Mouse (Mus musculus) cerebellum, adult 2 months (tissue): Measurements from ENCODE around the gene Gna13. TPM values are rescaled to one million over a fixed set of nuclear protein-coding genes. Genes with fewer than 3 reads are reported as not detected.

Source experiments
- DNase-seq, 2 experiments: peaks; one replicate each; pipeline ENCODE4 v3.0.0; 2021
- H3K27ac ChIP-seq: fragments of 200-500 bp; 2 replicates; pipeline ENCODE4 v1.5.1; 2012; ENCODE audit warnings: low read length, control low read depth, inconsistent platforms; ENCODE audit not compliant: insufficient read depth
- H3K27me3 ChIP-seq: fragments of 200-500 bp; 2 replicates; pipeline ENCODE4 v1.6.1; 2012; ENCODE audit warnings: inconsistent platforms, mild to moderate bottlenecking, low read length, moderate library complexity; ENCODE audit not compliant: control insufficient read depth, insufficient read depth
- H3K4me1 ChIP-seq: fragments of 200-500 bp; 2 replicates; pipeline ENCODE4 v1.6.1; 2011; ENCODE audit warnings: low read length; ENCODE audit not compliant: control insufficient read depth, insufficient read depth
- H3K4me3 ChIP-seq: fragments of 200-500 bp; replicated peaks from 2 replicates; pipeline ENCODE3; 2011; ENCODE audit warnings: mild to moderate bottlenecking, low read depth, low read length, control low read depth; ENCODE audit not compliant: insufficient read depth
- CTCF ChIP-seq: fragments of 200-500 bp; IDR thresholded peaks from 2 replicates; pipeline ENCODE4 v1.5.1; 2011; ENCODE audit warnings: low read depth, mild to moderate bottlenecking, control low read depth, low read length, moderate library complexity, borderline replicate concordance; ENCODE audit not compliant: insufficient read depth
- POLR2A ChIP-seq: fragments of 200-500 bp; IDR thresholded peaks from 2 replicates; pipeline ENCODE4 v1.6.1; 2011; ENCODE audit warnings: low read length, control low read depth, borderline replicate concordance; ENCODE audit not compliant: insufficient read depth
- WGBS: fragments of 180-500 bp; shearing (Covaris S2); methylation state at CpG from one replicate; pipeline ENCODE4 v1.1.7; 2018; 5-methylcytosine and 5-hydroxymethylcytosine counted together
- polyA plus RNA-seq: library from polyadenylated mRNA; depleted of rRNA; stranded (reverse); fragments of >200 nt; gene quantifications from 2 replicates; pipeline ENCODE4 v1.2.3, GENCODE M21; 2012

Gna13 gene
- polyA plus RNA-seq, 1 experiment = 37.5 TPM

DNA sequence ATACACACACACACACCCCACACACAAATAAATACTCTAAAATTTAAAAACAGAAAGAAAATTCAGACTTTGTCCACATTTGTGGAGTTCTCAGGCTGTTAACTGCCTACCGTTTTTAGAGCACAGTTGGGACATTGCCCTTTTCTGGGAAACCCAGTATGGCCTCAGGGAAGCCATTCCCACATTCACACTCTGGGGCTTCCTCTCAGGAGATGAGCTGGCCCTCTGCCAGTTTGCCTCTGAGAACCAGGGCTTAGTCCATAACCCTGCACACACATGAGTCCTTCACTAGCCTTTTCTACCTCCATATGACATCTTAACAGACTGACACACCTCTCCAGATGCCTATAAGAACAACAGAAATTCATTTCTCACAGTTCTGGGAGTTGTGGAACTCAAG, 60.7 kb downstream of the Gna13 start:
- 43% methylated on average over 1 of the region's 1 CpGs for WGBS
- no peak for TF ChIP-seq CTCF
- TF ChIP-seq POLR2A = no peak
- Histone ChIP-seq H3K4me3 (no peak overlapping the region), H3K27ac (no peak overlapping the region), H3K4me1 (no peaks in the 10 kb centered on the region; the same call in 1 of the 2 replicates), H3K27me3 (no peaks in the 10 kb centered on the region)
- DNase-seq = no peak

DNA sequence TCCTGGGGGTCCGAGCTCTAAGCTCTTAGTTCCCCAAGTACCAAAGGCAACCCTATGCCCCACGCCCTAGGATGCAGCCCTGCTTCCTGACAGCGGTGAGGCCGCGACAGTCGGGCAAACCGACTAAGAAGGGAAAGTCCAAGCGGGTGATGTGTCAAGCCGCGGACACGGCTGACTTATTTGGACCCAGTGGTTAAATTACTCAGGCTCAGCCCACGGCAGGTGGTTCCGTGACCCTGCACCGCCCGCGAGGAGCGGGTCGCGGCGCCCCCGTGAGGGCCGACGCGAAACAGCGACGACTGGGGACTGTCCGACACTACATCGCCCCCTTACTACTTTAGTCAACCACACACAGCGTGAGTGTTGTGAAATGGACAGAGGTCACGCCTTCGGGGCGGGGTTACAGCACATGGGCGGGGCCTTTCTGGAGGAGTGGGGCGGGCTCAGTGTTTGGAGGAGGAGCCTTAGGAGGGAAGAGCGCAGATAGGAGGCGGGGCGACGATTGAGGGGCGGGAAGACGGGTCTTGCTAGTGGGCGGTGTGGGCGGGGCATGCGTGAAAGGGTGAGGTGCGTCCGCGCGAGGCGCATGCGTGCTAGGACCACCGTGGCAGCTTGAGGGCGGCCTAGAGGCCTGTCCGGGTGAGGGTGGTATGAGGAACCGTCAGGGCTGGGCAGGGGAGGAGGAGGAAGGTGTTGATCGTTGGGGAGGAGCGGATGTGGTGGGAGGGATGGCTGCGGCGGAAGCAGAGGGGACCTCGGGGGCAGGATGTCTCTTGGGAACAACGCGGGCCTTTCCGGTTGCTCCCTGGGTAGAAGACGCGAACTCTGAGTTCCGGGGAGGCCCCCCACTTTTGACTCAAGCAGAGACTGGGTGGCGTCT, 63.0 kb downstream of the Gna13 start, which contains the start of gene Amz2:
Amz2 (plus strand) TSS at position 555 of the 880 bp plus-strand sequence.
- Histone ChIP-seq H3K4me1 (no peaks in the 10 kb centered on the region; the same call in 1 of the 2 replicates), H3K4me3 (peak within 1 kb of the TSS; percentile 75), H3K27me3 (no peaks in the 10 kb centered on the region), H3K27ac (0 out of 2 replicates have a peak within 1 kb of the TSS, but pooled peaks have one; percentile 31)
- TF ChIP-seq CTCF (peak; percentile 81), POLR2A (peak; percentile 96)
- peak; percentile 99 for DNase-seq
- under 1% methylated on average over 65 of the region's 65 CpGs for WGBS

DNA sequence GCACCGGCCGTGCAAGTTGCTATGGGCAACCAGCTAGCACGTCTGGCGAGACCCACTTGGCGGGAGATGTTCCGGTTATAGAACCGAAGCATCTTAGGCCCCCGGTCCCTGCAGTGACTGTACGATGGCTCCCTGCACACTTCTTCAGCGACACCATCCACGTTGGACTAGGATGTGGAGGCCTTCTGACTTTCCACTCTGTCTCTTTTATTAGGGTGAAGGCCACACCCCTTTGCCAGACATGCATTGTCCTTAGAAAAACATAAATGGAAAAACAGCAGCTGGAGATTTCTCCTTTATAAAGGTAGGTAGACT, 63.6 kb downstream of the Gna13 start:
- H3K4me3 ChIP-seq = peak overlapping the region; percentile 75
- WGBS = 0% methylated on average over 11 of the region's 11 CpGs
- no peak overlapping the region for H3K27ac ChIP-seq
- TF ChIP-seq POLR2A (no peak), CTCF (no peak)
- H3K27me3 ChIP-seq = no peaks in the 10 kb centered on the region
- no peaks in the 10 kb centered on the region; the same call in 1 of the 2 replicates for H3K4me1 ChIP-seq
- DNase-seq = no peak

DNA sequence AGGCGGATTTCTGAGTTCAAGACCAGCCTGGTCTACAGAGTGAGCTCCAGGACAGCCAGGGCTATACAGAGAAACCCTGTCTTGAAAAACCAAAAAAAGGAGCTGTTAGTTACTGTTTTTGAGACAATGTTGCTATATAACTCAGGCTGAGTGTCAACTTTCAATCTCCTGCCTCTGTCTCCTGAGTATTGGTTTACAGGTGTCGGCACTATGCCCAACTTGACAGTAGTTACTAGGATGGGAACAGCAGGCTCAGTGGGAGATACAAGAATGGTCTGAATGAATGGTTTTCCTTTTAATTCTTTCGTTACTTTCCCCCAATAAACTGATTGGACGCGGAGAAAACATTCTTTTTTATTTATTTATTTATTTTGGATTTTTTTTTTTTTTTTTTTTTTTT, 64.7 kb downstream of the Gna13 start:
- Histone ChIP-seq H3K27me3 (no peaks in the 10 kb centered on the region), H3K27ac (no peak overlapping the region), H3K4me1 (no peaks in the 10 kb centered on the region; the same call in 1 of the 2 replicates), H3K4me3 (no peak overlapping the region)
- WGBS = 98% methylated on average over 5 of the region's 5 CpGs
- DNase-seq = no peak
- TF ChIP-seq POLR2A (no peak), CTCF (no peak)

DNA sequence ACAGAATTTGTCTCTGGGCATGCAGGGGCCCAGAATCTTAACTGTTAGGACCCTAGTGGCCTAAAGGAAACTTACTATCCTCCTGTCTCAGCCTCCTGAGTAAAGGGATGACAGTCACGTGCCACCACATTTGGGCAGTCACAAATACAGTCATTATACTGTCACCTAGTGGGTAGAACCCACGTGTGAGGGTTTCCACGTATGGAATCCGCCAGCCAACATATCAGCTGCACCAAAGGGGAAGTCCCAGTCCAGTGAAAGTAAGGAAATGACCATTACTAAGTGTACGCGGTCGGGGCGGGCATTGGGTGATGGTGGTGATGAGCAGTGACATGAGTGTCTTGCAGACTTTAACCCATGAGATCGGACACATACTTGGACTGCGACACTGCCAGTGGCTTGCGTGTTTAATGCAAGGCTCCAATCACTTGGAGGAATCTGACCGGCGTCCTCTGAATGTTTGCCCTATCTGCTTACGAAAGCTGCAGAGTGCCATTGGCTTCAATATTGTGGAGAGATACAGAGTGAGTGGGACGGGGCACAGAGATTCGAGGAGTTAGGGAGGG, 71.7 kb downstream of the Gna13 start:
- H3K4me1 ChIP-seq = no peaks in the 10 kb centered on the region; the same call in none of the 2 replicates

DNA sequence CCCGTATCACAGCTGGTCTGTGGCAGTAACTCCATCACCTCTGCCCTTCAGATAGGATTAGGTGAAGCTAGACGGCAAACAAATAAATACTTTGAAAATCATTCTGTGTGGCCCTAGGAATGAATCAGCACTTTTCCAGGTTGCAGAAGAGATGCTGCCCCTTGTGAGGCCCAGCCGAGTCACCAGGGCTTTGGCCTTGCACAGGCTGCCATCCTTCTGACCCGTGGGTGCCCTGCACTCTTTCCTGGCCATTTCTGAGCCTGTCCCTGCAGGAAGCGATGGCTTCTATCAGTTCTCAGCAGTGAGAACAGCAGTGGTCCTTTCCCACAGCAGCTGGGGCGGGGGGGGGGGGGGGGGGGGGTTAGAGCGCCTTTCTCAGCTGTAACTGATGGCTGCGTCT, 74.3 kb downstream of the Gna13 start:
- TF ChIP-seq POLR2A = no peak
- no peak for TF ChIP-seq CTCF
- 45% methylated on average over 8 of the region's 8 CpGs for WGBS
- no peaks in the 10 kb centered on the region; the same call in none of the 2 replicates for H3K4me1 ChIP-seq
- no peak for DNase-seq
- H3K27ac ChIP-seq = no peak overlapping the region
- no peak overlapping the region for H3K4me3 ChIP-seq
- H3K27me3 ChIP-seq = no peaks in the 10 kb centered on the region

More for the DNA sequence above, 71.7 kb downstream of the Gna13 start:
- H3K4me3 ChIP-seq = no peak overlapping the region
- H3K27me3 ChIP-seq = no peaks in the 10 kb centered on the region
- DNase-seq = no peak
- 93% methylated on average over 16 of the region's 16 CpGs for WGBS
- no peak overlapping the region for H3K27ac ChIP-seq
- TF ChIP-seq CTCF = no peak

DNA sequence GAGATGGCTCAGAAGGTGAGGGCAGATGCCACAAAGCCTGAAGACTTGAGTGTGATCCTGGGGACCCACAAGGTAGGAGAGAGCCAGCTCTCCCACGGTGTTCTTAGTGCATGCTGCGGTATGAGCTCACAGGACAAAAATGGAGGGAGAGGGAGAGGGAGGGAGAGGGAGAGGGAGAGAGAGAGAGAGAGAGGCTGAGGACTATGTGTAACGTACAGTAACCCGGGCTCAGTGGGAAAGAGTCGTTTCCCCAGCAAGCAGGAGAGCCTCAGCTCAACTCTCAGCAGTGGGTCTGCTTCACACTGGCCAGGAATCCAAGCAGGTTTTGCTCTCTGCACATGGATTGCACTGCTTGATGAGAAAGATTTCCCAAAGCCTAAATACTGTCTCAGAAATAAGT, 76.6 kb downstream of the Gna13 start:
- WGBS = 11% methylated on average over 5 of the region's 5 CpGs
- TF ChIP-seq CTCF (no peak), POLR2A (no peak)

More for the DNA sequence above, 76.6 kb downstream of the Gna13 start:
- Histone ChIP-seq H3K4me3 (no peak overlapping the region), H3K4me1 (no peaks in the 10 kb centered on the region; the same call in none of the 2 replicates), H3K27me3 (no peaks in the 10 kb centered on the region), H3K27ac (no peak overlapping the region)
- DNase-seq = no peak
